10 mouse cellular contexts compared by ENCODE assay signal in the genomic region with DNA sequence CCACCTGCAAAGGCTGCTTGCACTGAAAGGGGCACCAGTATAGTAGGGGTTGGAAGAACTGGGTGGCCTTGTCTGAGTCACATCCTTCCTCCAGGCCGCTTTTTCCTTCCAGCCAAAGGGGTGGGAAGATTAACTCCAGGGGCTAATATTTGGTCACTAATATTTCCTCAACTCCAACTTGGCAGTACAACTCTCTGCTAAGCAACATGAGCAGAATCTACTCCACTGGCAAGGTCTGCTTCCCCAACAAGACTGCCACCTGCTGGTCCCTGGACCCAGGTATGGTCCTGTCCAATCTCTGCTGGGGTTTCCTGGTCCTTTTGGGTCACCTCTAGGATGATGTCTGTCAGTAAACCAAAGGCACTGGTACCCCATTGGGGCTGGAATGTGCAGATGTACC. TPM values are rescaled to one million over a fixed set of nuclear protein-coding genes. Genes with fewer than 3 reads are reported as not detected.
DNase-seq lines count a peak whose midpoint lies in the region; ATAC-seq lines count a peak whose summit lies in the region.
"Had no signal": no experiment of that assay in that cellular context is flagged by ENCODE, and none has a peak within 500 bp of the region (broad histone marks: within the 10 kb centered on the region; RNA-seq: fewer than 3 reads in every experiment).

No protein-coding gene starts in this region.

- H3K4me3 ChIP-seq in heart, embryonic 11.5 days (ENCODE audit: low read depth, low read length) = no peak overlapping the region
- no peak overlapping the region for H3K4me3 ChIP-seq in hindbrain, embryonic 16.5 days (ENCODE audit: low read length)
- H3K4me3 ChIP-seq: neural tube, embryonic 13.5 days had no signal

- H3K9me3 ChIP-seq in heart, embryonic 11.5 days (replicated peaks; ENCODE audit: control insufficient read depth, low read length) = no peaks in the 10 kb centered on the region
- no peaks in the 10 kb centered on the region for H3K9me3 ChIP-seq in hindbrain, embryonic 16.5 days (ENCODE audit: control insufficient read depth, low read length)
- H3K9me3 ChIP-seq: neural tube, embryonic 13.5 days had no signal

- 22% methylated on average over 1 of the region's 1 CpGs for WGBS in heart, embryonic 11.5 days (ENCODE audit: insufficient replicate concordance)
- 60% methylated on average over 1 of the region's 1 CpGs for WGBS in hindbrain, embryonic 16.5 days

- no peaks in the 10 kb centered on the region for H3K36me3 ChIP-seq in heart, embryonic 11.5 days (ENCODE audit: control insufficient read depth, insufficient read depth, low read length)
- H3K36me3 ChIP-seq in splenic B cell, adult 2 months (ENCODE audit: control insufficient read depth, insufficient read depth, low read length, poor library complexity, severe bottlenecking) = no peaks in the 10 kb centered on the region
- no peaks in the 10 kb centered on the region for H3K36me3 ChIP-seq in hindbrain, embryonic 16.5 days (ENCODE audit: control insufficient read depth, insufficient read depth, low read length)
- H3K36me3 ChIP-seq: neural tube, embryonic 13.5 days had no signal

- no peak overlapping the region for H3K4me2 ChIP-seq in heart, embryonic 11.5 days
- no peak overlapping the region for H3K4me2 ChIP-seq in hindbrain, embryonic 16.5 days (ENCODE audit: low read length)

- H3K27me3 ChIP-seq in heart, embryonic 11.5 days (ENCODE audit: control insufficient read depth, insufficient read depth, low read length) = peaks cover 65% of the 10 kb centered on the region
- no peaks in the 10 kb centered on the region for H3K27me3 ChIP-seq in splenic B cell, adult 2 months (ENCODE audit: control insufficient read depth, insufficient read depth, low read length, poor library complexity, severe bottlenecking)
- H3K27me3 ChIP-seq in hindbrain, embryonic 16.5 days (replicated peaks; ENCODE audit: control insufficient read depth, insufficient read depth, low read length) = no peaks in the 10 kb centered on the region

- DNase-seq in heart, adult 8-10 months (ENCODE audit: low spot score) = peak; percentile 75
- peak; percentile 48 for DNase-seq in 416B (ENCODE audit: low read depth)
- peak; percentile 79 for DNase-seq in adrenal gland, postnatal 10 days
- peak; percentile 39 for DNase-seq in induced T-regulatory cell, adult 2 months (ENCODE audit: low read depth)
- peak; percentile 30 for DNase-seq in splenic B cell, adult 2 months (ENCODE audit: low read depth, low spot score)
- DNase-seq in cerebellum, adult 11 months = no peak

- H3K4me1 ChIP-seq in heart, embryonic 11.5 days (ENCODE audit: control insufficient read depth, insufficient read depth, low read length) = 0 out of 2 replicates have a peak, but pooled peaks cover 2% of the 10 kb centered on the region
- peaks cover 12% of the 10 kb centered on the region for H3K4me1 ChIP-seq in hindbrain, embryonic 16.5 days (ENCODE audit: control insufficient read depth, insufficient read depth, low read depth, low read length)

- ATAC-seq in heart, embryonic 11.5 days (replicated peaks; ENCODE audit: insufficient number of reproducible peaks, low FRiP score, low TSS enrichment) = no peak
- no peak for ATAC-seq in hindbrain, embryonic 16.5 days

- H3K27ac ChIP-seq in heart, embryonic 11.5 days (ENCODE audit: low read depth, low read length) = no peak overlapping the region
- no peak overlapping the region for H3K27ac ChIP-seq in hindbrain, embryonic 16.5 days (ENCODE audit: low read depth, low read length)
- H3K27ac ChIP-seq: neural tube, embryonic 13.5 days had no signal

- no peak overlapping the region for H3K9ac ChIP-seq in heart, embryonic 11.5 days (ENCODE audit: low read depth, low read length)
- H3K9ac ChIP-seq in hindbrain, embryonic 16.5 days (ENCODE audit: low read depth, low read length) = no peak overlapping the region
- H3K9ac ChIP-seq: neural tube, embryonic 13.5 days had no signal

RNA-seq across cellular contexts. Expression of gene Ace, which starts 1.8 kb away (rescaled TPM):
- total RNA-seq in heart, adult 8-10 months (2022) = 10 to 100 TPM; 13.9 to 25.6 (median 19.4) TPM
- polyA plus RNA-seq in heart, embryonic 11.5 days (2014; fragmentation: Nextera tagmentation; extraction: Ambion mirVana) = 0.52 and 0.59 TPM in 2 replicates
- 10 to 100 TPM; 12.9 to 15.4 TPM for total RNA-seq in adrenal gland, postnatal 10 days (2021)
- polyA plus RNA-seq in hindbrain, embryonic 16.5 days (2015; fragmentation: Nextera tagmentation; extraction: Ambion mirVana) = 8.6 and 9.9 TPM in 2 replicates

RNA-seq across cellular contexts. Expression of gene Cyb561, which starts 16.4 kb away (rescaled TPM):
- 10 to 100 TPM in 1 of 4 experiments, 1 to 10 TPM in 3; 7.5 to 11.0 (median 8.7) TPM for total RNA-seq in heart, adult 8-10 months (2022)
- 3.5 and 3.7 TPM in 2 replicates for polyA plus RNA-seq in heart, embryonic 11.5 days (2014; fragmentation: Nextera tagmentation; extraction: Ambion mirVana)
- total RNA-seq in adrenal gland, postnatal 10 days (2021) = 100 to 1,000 TPM; 123 to 140 TPM
- polyA plus RNA-seq in hindbrain, embryonic 16.5 days (2015; fragmentation: Nextera tagmentation; extraction: Ambion mirVana) = 63.8 and 65.4 TPM in 2 replicates

RNA-seq across cellular contexts. Expression of gene Ace3, which starts 25.0 kb away (rescaled TPM):
- total RNA-seq in heart, adult 8-10 months (2022) = not detected
- polyA plus RNA-seq in heart, embryonic 11.5 days (2014; fragmentation: Nextera tagmentation; extraction: Ambion mirVana) = not detected in 2 replicates
- not detected for total RNA-seq in adrenal gland, postnatal 10 days (2021)
- 0.06 TPM in 1 of 2 replicates, not detected in the other for polyA plus RNA-seq in hindbrain, embryonic 16.5 days (2015; fragmentation: Nextera tagmentation; extraction: Ambion mirVana)
- polyA plus RNA-seq: intestine, embryonic 14.5 days; neural tube, embryonic 13.5 days had no signal

RNA-seq across cellular contexts. Expression of gene Kcnh6, which starts 38.4 kb away (rescaled TPM):
- not detected for total RNA-seq in heart, adult 8-10 months (2022)
- 0.17 and 0.40 TPM in 2 replicates for polyA plus RNA-seq in heart, embryonic 11.5 days (2014; fragmentation: Nextera tagmentation; extraction: Ambion mirVana)
- under 1 TPM; 0.24 to 0.61 TPM for total RNA-seq in adrenal gland, postnatal 10 days (2021)
- 2.7 and 3.1 TPM in 2 replicates for polyA plus RNA-seq in hindbrain, embryonic 16.5 days (2015; fragmentation: Nextera tagmentation; extraction: Ambion mirVana)

Comparison
In these comparisons a context has a peak if more than half of its experiments do, and no peak if none do; other contexts are left out.
1. RNA of gene Cyb561, which starts 16.4 kb away (total RNA-seq): 123 to 140 TPM in adrenal gland, postnatal 10 days; 7.5 to 11.0 TPM in heart, adult 8-10 months; every median in the first group is over 10 times any median in the second.